Mouse (Mus musculus) embryonic facial prominence, embryonic 15.5 days (tissue): Measurements from ENCODE around the gene Stac2. TPM values are rescaled to one million over a fixed set of nuclear protein-coding genes. Genes with fewer than 3 reads are reported as not detected.

ENCODE experiments used
- ATAC-seq: fragments of 200-750 bp; cut with Nextera tagmentation; 2 replicates; pipeline ENCODE4 v1.8.0; 2017; ENCODE audit warnings: low read depth, moderate TSS enrichment; ENCODE audit not compliant: insufficient number of reproducible peaks, low FRiP score, low TSS enrichment
- H3K27ac ChIP-seq: fragments of 300-500 bp; sonication (generic); replicated peaks from 2 replicates; pipeline ENCODE4 v1.5.1; 2015; ENCODE audit warnings: mild to moderate bottlenecking, inconsistent platforms
- H3K27me3 ChIP-seq: fragments of 300-500 bp; sonication (generic); 2 replicates; pipeline ENCODE4 v1.6.1; 2015; ENCODE audit warnings: inconsistent platforms
- H3K36me3 ChIP-seq: fragments of 300-500 bp; sonication (generic); 2 replicates; pipeline ENCODE4 v1.6.1; 2015; ENCODE audit warnings: mild to moderate bottlenecking, inconsistent platforms
- H3K4me1 ChIP-seq: fragments of 300-500 bp; sonication (generic); 2 replicates; pipeline ENCODE4 v1.6.1; 2015; ENCODE audit warnings: inconsistent platforms
- H3K4me2 ChIP-seq: fragments of 300-500 bp; sonication (generic); replicated peaks from 2 replicates; pipeline ENCODE4 v1.6.1; 2015; ENCODE audit warnings: mild to moderate bottlenecking, inconsistent platforms
- H3K4me3 ChIP-seq: fragments of 300-500 bp; sonication (generic); replicated peaks from 2 replicates; pipeline ENCODE4 v1.5.1; 2015; ENCODE audit warnings: mild to moderate bottlenecking, inconsistent platforms
- H3K9ac ChIP-seq: fragments of 300-500 bp; sonication (generic); 2 replicates; pipeline ENCODE4 v1.6.1; 2015; ENCODE audit warnings: inconsistent platforms
- H3K9me3 ChIP-seq: fragments of 300-500 bp; sonication (generic); replicated peaks from 2 replicates; pipeline ENCODE4 v1.6.1; 2016; ENCODE audit warnings: inconsistent platforms
- WGBS: fragments of 180-500 bp; shearing (Covaris S2); methylation state at CpG from one replicate; pipeline ENCODE4 v1.1.7; 2015; 5-methylcytosine and 5-hydroxymethylcytosine counted together
- polyA plus RNA-seq: library from polyadenylated mRNA; unstranded; fragments of >200 nt; fragmentation: Nextera tagmentation; extraction: Ambion mirVana; gene quantifications from 2 replicates; pipeline ENCODE4 v1.2.1, GENCODE M21; 2015

Gene Stac2
- polyA plus RNA-seq, 1 experiment from 2014 or later = 0.25 TPM

DNA sequence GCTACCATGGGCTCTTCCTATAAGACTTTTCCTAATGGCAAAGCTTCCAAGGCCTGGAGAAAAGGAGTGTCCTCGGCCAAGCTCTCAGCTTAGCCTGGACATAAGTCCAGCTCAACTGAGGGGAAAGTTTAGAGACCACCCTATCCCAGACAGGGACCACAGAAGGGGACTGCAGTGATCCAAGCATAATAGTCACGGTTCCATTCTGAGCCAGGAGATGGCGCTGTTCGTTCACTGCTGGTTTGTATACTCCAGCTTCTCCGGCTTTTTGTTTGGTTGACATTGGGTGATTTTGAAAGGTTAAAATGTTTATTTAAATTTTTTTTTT is 21.9 kb downstream of the Stac2 start:
- Histone ChIP-seq H3K4me1 (peaks cover 26% of the 10 kb centered on the region), H3K4me2 (no peak overlapping the region), H3K9me3 (no peaks in the 10 kb centered on the region), H3K36me3 (peaks cover 35% of the 10 kb centered on the region), H3K27me3 (peaks cover 3% of the 10 kb centered on the region), H3K9ac (no peak overlapping the region), H3K27ac (no peak overlapping the region), H3K4me3 (no peak overlapping the region)
- no peak for ATAC-seq
- 7% methylated on average over 5 of the region's 5 CpGs for WGBS

DNA sequence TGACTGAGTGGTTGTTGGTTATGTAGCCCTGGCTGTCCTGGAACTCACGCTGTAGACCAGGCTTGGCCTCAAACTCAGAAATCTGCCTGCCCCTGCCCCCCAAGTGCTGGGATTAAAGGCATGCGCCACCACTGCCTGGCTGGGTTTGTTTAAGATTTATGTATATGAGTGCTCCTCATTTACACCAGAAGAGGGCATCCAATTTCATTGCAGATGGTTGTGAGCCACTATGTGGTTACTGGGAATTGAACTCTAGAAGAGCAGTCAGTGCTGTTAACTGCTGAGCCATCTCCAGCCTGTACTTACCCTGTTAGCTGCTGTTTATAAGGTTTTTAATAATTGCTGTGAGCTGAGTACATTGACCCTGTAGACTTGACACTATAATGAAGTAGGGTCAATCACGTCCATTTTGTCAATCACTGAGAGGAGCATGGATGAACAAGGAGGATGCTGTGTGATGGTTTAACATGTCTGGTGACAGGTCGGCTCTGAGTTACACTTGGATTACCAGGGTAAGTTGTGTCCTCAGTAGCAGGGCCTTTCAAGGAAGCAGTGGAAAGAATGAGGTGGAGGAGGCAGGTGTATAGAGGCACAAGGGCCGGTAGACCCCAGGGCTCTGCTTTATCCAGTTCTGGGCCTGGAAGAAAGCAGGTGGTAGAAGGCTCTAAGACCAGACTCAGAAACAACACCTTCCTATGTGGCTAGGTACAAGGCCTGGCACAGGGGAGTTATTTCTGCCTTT is 22.4 kb downstream of the Stac2 start:
- no peak overlapping the region for H3K4me2 ChIP-seq
- 48% methylated on average over 5 of the region's 5 CpGs for WGBS
- H3K27ac ChIP-seq = no peak overlapping the region
- H3K4me1 ChIP-seq = peaks cover 24% of the 10 kb centered on the region
- ATAC-seq = no peak
- H3K27me3 ChIP-seq = no peaks in the 10 kb centered on the region
- H3K9ac ChIP-seq = no peak overlapping the region
- H3K9me3 ChIP-seq = no peaks in the 10 kb centered on the region
- peaks cover 35% of the 10 kb centered on the region for H3K36me3 ChIP-seq
- no peak overlapping the region for H3K4me3 ChIP-seq

DNA sequence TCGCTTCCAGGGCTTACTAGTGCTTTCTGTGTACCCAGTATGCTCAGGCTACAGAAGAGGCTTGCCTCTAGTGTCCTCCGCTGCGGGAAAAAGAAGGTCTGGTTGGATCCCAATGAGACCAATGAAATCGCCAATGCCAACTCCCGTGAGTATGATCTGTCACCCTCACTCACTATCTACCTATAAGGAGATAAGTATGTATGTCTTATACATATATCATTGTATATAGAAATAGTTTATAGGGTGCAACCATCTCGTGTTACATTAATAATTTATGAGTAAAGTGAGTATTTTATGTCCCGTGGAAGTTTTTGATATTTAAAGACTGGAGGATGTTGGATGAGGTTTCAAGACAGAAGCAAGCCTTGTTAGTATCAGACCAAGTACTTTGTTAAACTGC is 25.5 kb downstream of the Stac2 start:
- WGBS = 17% methylated on average over 7 of the region's 7 CpGs
- Histone ChIP-seq H3K9me3 (no peaks in the 10 kb centered on the region), H3K4me2 (peak overlapping the region; percentile 68), H3K4me1 (peaks cover 25% of the 10 kb centered on the region), H3K9ac (peak overlapping the region; percentile 100), H3K27ac (no peak overlapping the region), H3K36me3 (peaks cover 35% of the 10 kb centered on the region), H3K27me3 (no peaks in the 10 kb centered on the region), H3K4me3 (peak overlapping the region; percentile 98)
- no peak for ATAC-seq

DNA sequence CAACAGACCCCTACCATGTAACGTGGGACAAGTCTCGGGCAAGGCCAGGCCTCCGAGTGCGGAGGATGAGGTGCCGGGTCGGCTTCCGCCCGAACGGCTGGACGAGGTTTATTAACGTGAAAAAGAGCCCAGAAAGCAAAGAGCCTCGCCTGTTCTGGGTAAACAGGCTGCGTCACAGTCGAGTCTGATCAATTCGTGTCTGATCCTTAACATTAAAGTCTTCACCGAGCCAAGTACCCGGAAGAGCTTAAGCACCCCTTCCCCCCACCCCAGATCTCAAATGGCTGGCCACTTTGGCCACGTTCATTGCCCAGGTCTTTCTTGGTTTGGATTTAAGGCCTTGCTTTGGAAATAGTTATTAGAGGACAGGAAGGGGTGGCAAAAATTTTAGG is 26.0 kb downstream of the Stac2 start:
- Histone ChIP-seq H3K27me3 (no peaks in the 10 kb centered on the region), H3K9me3 (no peaks in the 10 kb centered on the region), H3K9ac (peak overlapping the region; percentile 100), H3K4me2 (peak overlapping the region; percentile 68), H3K4me3 (peak overlapping the region; percentile 98), H3K27ac (peak overlapping the region; percentile 94), H3K4me1 (peaks cover 26% of the 10 kb centered on the region), H3K36me3 (peaks cover 35% of the 10 kb centered on the region)
- ATAC-seq = no peak
- 0% methylated on average over 18 of the region's 18 CpGs for WGBS

DNA sequence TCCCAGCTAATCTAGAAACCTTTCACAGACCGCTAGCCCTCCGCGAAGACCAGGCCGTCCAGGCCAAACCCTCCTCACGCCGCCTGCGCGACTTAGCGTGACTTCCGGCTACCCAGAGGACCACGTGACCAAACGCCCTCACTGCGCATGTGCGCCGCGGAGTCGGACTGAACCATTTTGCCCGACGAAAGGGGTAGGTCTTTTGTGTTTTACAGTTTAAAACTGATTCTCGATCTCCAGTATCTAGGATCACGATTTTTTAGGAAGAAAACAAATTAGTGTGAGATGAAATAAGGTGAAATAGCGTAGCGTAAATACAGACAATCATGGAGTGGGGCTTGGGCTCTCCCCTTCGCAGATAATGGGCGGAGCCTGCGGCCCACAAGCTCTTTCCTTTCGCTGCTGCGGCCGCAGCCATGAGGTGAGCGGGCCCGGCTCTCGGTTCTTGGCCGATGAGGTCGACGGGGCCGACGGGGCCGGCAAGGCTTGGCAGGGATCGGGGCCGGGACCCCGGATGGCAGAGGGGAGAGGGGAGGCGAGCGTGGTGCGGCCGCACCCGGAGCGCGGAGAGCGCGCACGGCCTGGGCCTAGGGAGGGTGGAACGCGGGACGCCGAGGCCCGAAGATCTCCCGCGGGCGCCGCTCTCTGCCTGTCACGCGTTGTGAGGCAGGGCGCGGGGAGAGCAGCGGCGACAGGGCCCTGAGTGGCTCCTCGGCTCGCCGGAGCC is 26.5 kb downstream of the Stac2 start, which contains the start of gene Rpl19:
Rpl19 (plus strand) TSS at position 141 of the 727 bp plus-strand sequence.
- Histone ChIP-seq H3K4me2 (peak within 1 kb of the TSS; percentile 68), H3K4me1 (peaks cover 29% of the 10 kb centered on the region), H3K27ac (peak within 1 kb of the TSS; percentile 94), H3K36me3 (peaks cover 35% of the 10 kb centered on the region), H3K9me3 (no peaks in the 10 kb centered on the region), H3K4me3 (peak within 1 kb of the TSS; percentile 98), H3K9ac (peak within 1 kb of the TSS; percentile 100), H3K27me3 (no peaks in the 10 kb centered on the region)
- under 1% methylated on average over 68 of the region's 69 CpGs for WGBS
- peak; percentile 80 for ATAC-seq

DNA sequence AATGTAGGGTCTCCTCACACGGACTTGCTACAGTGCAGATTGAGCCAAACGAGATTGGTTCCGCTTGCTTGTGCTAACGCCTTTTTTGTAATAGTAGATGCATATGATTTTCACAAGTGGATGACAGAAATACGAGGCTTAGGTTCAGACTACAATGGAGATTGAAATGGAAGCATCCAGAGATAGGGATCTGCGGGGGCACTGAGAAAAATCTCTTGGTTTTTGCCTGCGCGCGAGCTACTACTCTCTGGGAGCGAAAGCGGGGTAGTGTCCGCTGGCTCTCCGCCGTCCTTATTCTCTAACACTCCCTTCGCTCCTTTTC is 27.1 kb downstream of the Stac2 start:
- no peak for ATAC-seq
- peak overlapping the region; percentile 100 for H3K9ac ChIP-seq
- no peaks in the 10 kb centered on the region for H3K9me3 ChIP-seq
- H3K4me2 ChIP-seq = peak overlapping the region; percentile 68
- peak overlapping the region; percentile 98 for H3K4me3 ChIP-seq
- peaks cover 34% of the 10 kb centered on the region for H3K4me1 ChIP-seq
- H3K27ac ChIP-seq = peak overlapping the region; percentile 94
- 5% methylated on average over 15 of the region's 15 CpGs for WGBS
- H3K36me3 ChIP-seq = peaks cover 32% of the 10 kb centered on the region
- no peaks in the 10 kb centered on the region for H3K27me3 ChIP-seq

DNA sequence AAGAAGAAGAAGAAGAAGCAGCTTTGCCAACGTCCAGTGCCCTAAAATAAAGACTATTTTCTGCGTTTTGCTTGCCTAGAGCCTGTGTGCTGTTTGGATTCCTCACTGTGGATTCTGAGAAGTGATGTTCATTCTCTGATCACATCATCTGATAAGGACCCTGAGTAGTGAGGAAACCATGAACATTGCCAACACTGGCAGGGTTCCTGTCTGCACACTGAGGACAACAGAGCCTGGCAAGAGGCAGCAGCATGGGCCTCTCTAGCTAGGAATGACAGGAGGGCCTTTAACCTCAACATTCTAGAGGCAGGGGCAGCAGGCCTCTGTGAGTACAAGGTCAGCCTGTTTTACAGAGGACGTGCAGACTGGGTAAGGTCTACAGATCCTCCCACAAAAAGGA is 28.7 kb downstream of the Stac2 start:
- WGBS = 80% methylated on average over 3 of the region's 3 CpGs
- H3K4me1 ChIP-seq = peaks cover 51% of the 10 kb centered on the region
- ATAC-seq = no peak
- H3K36me3 ChIP-seq = peaks cover 17% of the 10 kb centered on the region
- H3K9ac ChIP-seq = no peak overlapping the region
- no peak overlapping the region for H3K27ac ChIP-seq
- no peak overlapping the region for H3K4me3 ChIP-seq
- no peaks in the 10 kb centered on the region for H3K27me3 ChIP-seq
- H3K4me2 ChIP-seq = no peak overlapping the region
- no peaks in the 10 kb centered on the region for H3K9me3 ChIP-seq

GRCm38 (mm10) chr11:98022555-98023371 is 30.5 kb downstream of the Stac2 start, which contains the start of gene Cacnb1:
Gene Cacnb1, minus strand, starts transcription at chr11:98023034.
- Histone ChIP-seq H3K4me3 (peak within 1 kb of the TSS; percentile 88), H3K4me1 (peaks cover 55% of the 10 kb centered on the region), H3K36me3 (peaks cover under 1% of the 10 kb centered on the region; the same call in 1 of the 2 replicates), H3K9ac (peak within 1 kb of the TSS; percentile 87), H3K9me3 (no peaks in the 10 kb centered on the region), H3K27ac (peak within 1 kb of the TSS; percentile 92), H3K4me2 (peak within 1 kb of the TSS; percentile 87), H3K27me3 (no peaks in the 10 kb centered on the region)
- WGBS = under 1% methylated on average over 52 of the region's 52 CpGs
- peak; percentile 45 for ATAC-seq

DNA sequence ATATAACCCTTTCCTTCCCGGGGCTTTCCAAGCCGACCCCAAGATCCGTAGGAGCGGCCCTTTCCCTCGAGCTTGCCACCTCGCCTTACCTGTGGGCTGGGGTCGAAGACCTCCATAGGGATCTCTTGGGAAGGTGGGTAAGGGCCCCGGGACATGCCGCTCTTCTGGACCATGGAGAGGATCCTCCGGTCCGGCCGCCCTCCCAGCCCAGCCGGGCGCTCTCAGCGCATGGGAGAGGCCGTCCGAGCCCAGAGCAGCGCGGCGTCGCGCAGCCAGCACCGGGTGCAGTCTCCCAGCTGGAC is 31.1 kb downstream of the Stac2 start:
- H3K4me3 ChIP-seq = peak overlapping the region; percentile 88
- H3K9ac ChIP-seq = peak overlapping the region; percentile 87
- WGBS = under 1% methylated on average over 23 of the region's 23 CpGs
- peak overlapping the region; percentile 92 for H3K27ac ChIP-seq
- no peaks in the 10 kb centered on the region for H3K27me3 ChIP-seq
- peaks cover 5% of the 10 kb centered on the region; the same call in 1 of the 2 replicates for H3K36me3 ChIP-seq
- no peaks in the 10 kb centered on the region for H3K9me3 ChIP-seq
- peak overlapping the region; percentile 87 for H3K4me2 ChIP-seq
- peaks cover 51% of the 10 kb centered on the region for H3K4me1 ChIP-seq
- ATAC-seq = peak; percentile 24; the same call in 1 of the 2 replicates

GRCm38 (mm10) chr11:98021565-98022252 is 31.6 kb downstream of the Stac2 start:
- peaks cover 51% of the 10 kb centered on the region for H3K4me1 ChIP-seq
- H3K4me3 ChIP-seq = peak overlapping the region; percentile 88
- peak; percentile 13; the same call in 1 of the 2 replicates for ATAC-seq
- H3K9ac ChIP-seq = peak overlapping the region; percentile 87
- 4% methylated on average over 33 of the region's 34 CpGs for WGBS
- peak overlapping the region; percentile 92 for H3K27ac ChIP-seq
- H3K4me2 ChIP-seq = peak overlapping the region; percentile 87
- H3K27me3 ChIP-seq = no peaks in the 10 kb centered on the region
- peaks cover 10% of the 10 kb centered on the region for H3K36me3 ChIP-seq
- no peaks in the 10 kb centered on the region for H3K9me3 ChIP-seq
